Mouse (Mus musculus) kidney, postnatal 0 days (tissue): ENCODE results near the gene Fam241b. TPM values are rescaled to one million over a fixed set of nuclear protein-coding genes. Genes with fewer than 3 reads are reported as not detected.
A peak's percentile ranks its signal among the peaks of the same experiment; 100 is the strongest.

ENCODE experiments used
- ATAC-seq: fragments of 200-750 bp; cut with Nextera tagmentation; replicated peaks from 2 replicates; pipeline ENCODE4 v1.8.0; 2017; ENCODE audit warnings: low read depth, moderate number of reproducible peaks, moderate TSS enrichment, moderate library complexity; ENCODE audit not compliant: low FRiP score
- DNase-seq: peaks from one replicate; pipeline ENCODE4 v3.0.0-alpha.2; 2016; ENCODE audit warnings: low spot score
- H3K27ac ChIP-seq: fragments of 300-500 bp; sonication (generic); 2 replicates; pipeline ENCODE4 v1.5.1; 2014; ENCODE audit warnings: mild to moderate bottlenecking
- H3K27me3 ChIP-seq: fragments of 300-500 bp; sonication (generic); 2 replicates; pipeline ENCODE4 v1.6.1; 2014; ENCODE audit warnings: low read length, mixed read lengths; ENCODE audit not compliant: insufficient read depth
- H3K36me3 ChIP-seq: fragments of 300-500 bp; sonication (generic); 2 replicates; pipeline ENCODE4 v1.6.1; 2014; ENCODE audit warnings: low read length, mixed read lengths; ENCODE audit not compliant: insufficient read depth
- H3K4me1 ChIP-seq: fragments of 300-500 bp; sonication (generic); replicated peaks from 2 replicates; pipeline ENCODE4 v1.6.1; 2014; ENCODE audit warnings: antibody characterized with exemption, low read length, mixed read lengths; ENCODE audit not compliant: insufficient read depth
- H3K4me2 ChIP-seq: fragments of 300-500 bp; sonication (generic); 2 replicates; pipeline ENCODE4 v1.6.1; 2014; ENCODE audit warnings: mild to moderate bottlenecking, low read length, moderate library complexity, mixed read lengths
- H3K4me3 ChIP-seq: fragments of 300-500 bp; sonication (generic); replicated peaks from 2 replicates; pipeline ENCODE4 v1.5.1; 2014; ENCODE audit warnings: low read depth, low read length
- H3K9ac ChIP-seq: fragments of 300-500 bp; sonication (generic); 2 replicates; pipeline ENCODE4 v1.6.1; 2014; ENCODE audit warnings: low read depth, low read length
- H3K9me3 ChIP-seq: fragments of 300-500 bp; sonication (generic); replicated peaks from 2 replicates; pipeline ENCODE4 v1.6.1; 2016; ENCODE audit warnings: low read length, inconsistent platforms, mixed read lengths
- CTCF ChIP-seq: IDR thresholded peaks from 2 replicates; pipeline ENCODE4 v1.5.1; 2016; ENCODE audit warnings: antibody characterized with exemption, low read depth, mild to moderate bottlenecking, moderate library complexity
- WGBS: fragments of 180-500 bp; shearing (Covaris S2); extraction: QIAGEN DNeasy Blood & Tissue Kit; methylation state at CpG from one replicate; pipeline ENCODE4 v1.1.7; 2014; 5-methylcytosine and 5-hydroxymethylcytosine counted together
- polyA plus RNA-seq: library from polyadenylated mRNA; unstranded; fragments of >200 nt; fragmentation: Nextera tagmentation; extraction: Ambion mirVana; gene quantifications from 2 replicates; pipeline ENCODE4 v1.2.1, GENCODE M21; 2015

Gene Fam241b
- 19.0 and 19.2 TPM in 2 replicates for polyA plus RNA-seq

DNA sequence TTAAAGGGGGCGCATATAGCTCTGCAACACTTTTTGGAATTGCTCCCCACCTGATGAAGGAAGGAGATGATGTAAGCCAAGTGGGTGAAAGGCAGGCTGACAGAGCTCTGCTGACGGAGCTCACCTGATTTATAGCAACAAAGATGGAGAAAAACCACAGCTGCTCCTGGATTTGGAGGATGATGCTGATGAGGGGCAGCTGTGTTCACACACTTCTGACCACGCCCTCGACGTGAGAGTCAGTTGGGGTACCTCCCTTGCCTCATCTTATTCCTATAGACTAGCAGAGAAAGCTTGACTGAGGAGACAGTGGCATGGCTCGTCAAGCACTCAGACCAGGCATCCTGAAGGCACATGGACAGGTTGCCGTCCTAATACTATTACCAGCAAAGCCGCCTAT, at the start of gene Fam241b:
TSS of gene Fam241b (minus strand) at position 101 of the 400 bp plus-strand sequence.
- WGBS: 60% methylated on average over 8 of the region's 8 CpGs
- no peaks in the 10 kb centered on the region for H3K9me3 ChIP-seq
- H3K4me1 ChIP-seq: no peaks in the 10 kb centered on the region
- no peak within 1 kb of the TSS for H3K4me2 ChIP-seq
- no peaks in the 10 kb centered on the region for H3K27me3 ChIP-seq
- no peak within 1 kb of the TSS for H3K9ac ChIP-seq
- DNase-seq: no peak
- TF ChIP-seq CTCF: no peak
- no peak within 1 kb of the TSS for H3K4me3 ChIP-seq
- ATAC-seq: no peak
- H3K27ac ChIP-seq: no peak within 1 kb of the TSS
- no peaks in the 10 kb centered on the region for H3K36me3 ChIP-seq

DNA sequence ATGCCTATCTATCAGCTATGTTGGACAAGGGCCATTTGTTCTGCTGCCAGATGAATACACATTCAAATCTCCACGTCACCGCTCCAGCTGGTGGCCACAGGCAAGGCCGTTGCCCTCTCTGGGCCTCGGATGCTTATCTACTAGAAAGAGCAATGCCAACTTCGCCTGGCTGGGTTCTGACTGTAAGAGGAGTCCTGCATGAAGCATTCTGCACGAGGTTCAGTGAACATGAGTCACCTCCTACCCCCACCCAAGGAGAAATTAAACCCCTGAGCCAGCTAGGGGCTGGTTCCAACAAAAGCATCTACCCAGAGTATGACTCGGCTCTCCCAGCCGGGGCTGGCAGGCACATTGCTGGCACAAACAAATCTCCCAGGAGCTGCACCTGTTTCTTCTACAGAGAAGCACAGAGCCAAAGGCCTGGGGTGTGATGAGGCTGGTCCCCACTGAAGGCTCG, 49.0 kb upstream of the Fam241b start:
- Histone ChIP-seq H3K4me3 (no peak overlapping the region), H3K9me3 (no peaks in the 10 kb centered on the region), H3K27ac (peak overlapping the region; percentile 62), H3K4me1 (no peaks in the 10 kb centered on the region), H3K4me2 (no peak overlapping the region), H3K27me3 (no peaks in the 10 kb centered on the region), H3K36me3 (no peaks in the 10 kb centered on the region), H3K9ac (no peak overlapping the region)
- peak; percentile 47 for ATAC-seq
- peak; percentile 74 for DNase-seq
- 40% methylated on average over 9 of the region's 9 CpGs for WGBS
- no peak for TF ChIP-seq CTCF

DNA sequence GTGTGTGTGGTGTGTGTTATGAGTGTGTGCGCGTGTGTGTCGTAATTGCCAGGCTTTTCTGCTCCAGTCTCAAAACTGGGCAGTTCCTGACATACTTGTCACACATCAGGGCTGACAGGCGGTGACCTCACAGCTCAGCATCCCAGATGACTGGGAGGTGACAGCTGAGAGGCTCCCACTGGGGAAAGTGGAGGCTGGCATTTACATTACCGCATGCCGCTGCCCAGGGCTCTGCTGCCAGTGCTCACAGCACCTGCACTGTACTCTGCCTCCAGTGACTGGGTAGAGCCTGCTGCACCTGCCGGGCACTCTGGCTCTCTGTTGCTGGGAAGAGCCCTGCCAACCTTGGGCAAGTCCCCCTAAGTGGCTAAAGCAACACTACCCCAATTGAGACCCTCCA, 47.1 kb upstream of the Fam241b start:
- Histone ChIP-seq H3K27ac (no peak overlapping the region), H3K9me3 (no peaks in the 10 kb centered on the region), H3K36me3 (no peaks in the 10 kb centered on the region), H3K27me3 (no peaks in the 10 kb centered on the region), H3K9ac (no peak overlapping the region), H3K4me3 (no peak overlapping the region), H3K4me2 (no peak overlapping the region), H3K4me1 (no peaks in the 10 kb centered on the region)
- no peak for TF ChIP-seq CTCF
- ATAC-seq: no peak
- WGBS: 84% methylated on average over 7 of the region's 7 CpGs
- DNase-seq: no peak

DNA sequence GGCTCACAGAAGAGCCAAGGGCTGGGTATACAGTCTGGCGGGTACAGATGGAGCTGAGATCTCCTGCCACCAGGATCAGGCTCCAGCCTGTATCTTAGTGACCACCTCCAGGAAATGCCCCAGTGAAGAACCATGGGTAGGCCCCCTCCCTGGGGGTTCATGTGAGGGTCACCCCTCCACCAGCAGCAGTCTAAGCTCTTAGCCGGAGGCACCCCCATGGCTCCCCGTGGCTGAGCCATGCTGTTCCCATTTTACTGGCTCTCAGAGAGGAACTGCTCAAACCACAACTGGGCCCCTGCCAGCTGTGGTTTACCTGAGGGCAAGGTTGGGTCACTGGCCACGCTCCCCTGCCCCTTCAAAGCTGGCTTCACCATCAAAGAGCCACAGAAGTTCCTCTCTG, 46.2 kb upstream of the Fam241b start:
- H3K9me3 ChIP-seq: no peaks in the 10 kb centered on the region
- WGBS: 70% methylated on average over 4 of the region's 4 CpGs
- no peak for DNase-seq
- H3K27me3 ChIP-seq: no peaks in the 10 kb centered on the region
- H3K4me3 ChIP-seq: no peak overlapping the region
- no peak overlapping the region for H3K4me2 ChIP-seq
- H3K4me1 ChIP-seq: no peaks in the 10 kb centered on the region
- H3K36me3 ChIP-seq: no peaks in the 10 kb centered on the region
- no peak overlapping the region for H3K9ac ChIP-seq
- ATAC-seq: peak; percentile 50; the same call in 1 of the 2 replicates
- TF ChIP-seq CTCF: no peak
- H3K27ac ChIP-seq: peak overlapping the region; percentile 27; the same call in 1 of the 2 replicates

DNA sequence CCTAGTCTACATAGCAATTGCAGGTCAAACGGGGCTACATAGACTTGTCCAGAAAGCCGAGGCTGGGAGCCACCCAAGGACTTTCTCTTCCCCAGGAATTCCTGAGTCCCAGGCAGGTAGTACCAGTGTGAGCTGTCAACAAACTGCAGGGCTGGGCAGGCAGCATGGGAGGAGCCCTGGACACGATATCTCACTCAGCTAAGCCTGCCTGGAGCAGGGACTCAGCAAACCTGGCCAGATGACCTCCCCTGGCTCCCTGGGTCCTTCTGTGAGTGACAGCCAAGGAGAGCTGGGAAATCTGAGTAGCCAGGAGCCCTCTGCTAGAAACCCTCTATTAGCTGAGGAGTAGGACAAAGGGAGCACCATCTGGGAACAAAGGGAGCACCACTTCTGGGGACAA, 45.6 kb upstream of the Fam241b start:
- 63% methylated on average over 3 of the region's 3 CpGs for WGBS
- H3K36me3 ChIP-seq: no peaks in the 10 kb centered on the region
- ATAC-seq (no peak), DNase-seq (no peak)
- no peak overlapping the region for H3K9ac ChIP-seq
- TF ChIP-seq CTCF: no peak
- H3K27ac ChIP-seq: 0 out of 2 replicates have a peak overlapping the region, but pooled peaks have one; percentile 27
- no peaks in the 10 kb centered on the region for H3K9me3 ChIP-seq
- no peak overlapping the region for H3K4me2 ChIP-seq
- H3K4me1 ChIP-seq: no peaks in the 10 kb centered on the region
- no peak overlapping the region for H3K4me3 ChIP-seq
- H3K27me3 ChIP-seq: no peaks in the 10 kb centered on the region

DNA sequence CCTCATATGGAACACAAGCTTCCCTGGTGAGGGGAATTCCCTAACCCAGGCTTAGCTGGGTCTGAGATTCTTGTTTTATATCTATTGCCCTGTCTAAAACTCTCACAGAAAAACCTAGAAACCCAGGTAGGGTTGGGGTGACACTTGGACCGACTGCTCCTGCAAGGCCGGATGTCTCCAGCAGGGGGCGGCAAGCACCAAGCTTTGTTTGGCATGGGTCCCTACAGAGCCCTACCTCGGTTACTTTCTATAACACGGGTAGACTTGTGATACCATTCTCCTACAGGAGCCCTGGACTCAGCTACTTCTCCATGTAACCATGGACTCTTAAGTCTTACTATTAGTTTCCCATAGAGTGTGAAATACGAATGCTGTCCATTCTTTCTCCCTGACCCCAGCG, 43.2 kb upstream of the Fam241b start:
- ATAC-seq (peak; percentile 40; the same call in 1 of the 2 replicates), DNase-seq (peak; percentile 84)
- TF ChIP-seq CTCF: peak; percentile 97
- Histone ChIP-seq H3K4me2 (no peak overlapping the region), H3K27me3 (no peaks in the 10 kb centered on the region), H3K9ac (no peak overlapping the region), H3K4me1 (no peaks in the 10 kb centered on the region), H3K36me3 (no peaks in the 10 kb centered on the region), H3K9me3 (no peaks in the 10 kb centered on the region), H3K4me3 (no peak overlapping the region), H3K27ac (no peak overlapping the region)
- 21% methylated on average over 7 of the region's 7 CpGs for WGBS

DNA sequence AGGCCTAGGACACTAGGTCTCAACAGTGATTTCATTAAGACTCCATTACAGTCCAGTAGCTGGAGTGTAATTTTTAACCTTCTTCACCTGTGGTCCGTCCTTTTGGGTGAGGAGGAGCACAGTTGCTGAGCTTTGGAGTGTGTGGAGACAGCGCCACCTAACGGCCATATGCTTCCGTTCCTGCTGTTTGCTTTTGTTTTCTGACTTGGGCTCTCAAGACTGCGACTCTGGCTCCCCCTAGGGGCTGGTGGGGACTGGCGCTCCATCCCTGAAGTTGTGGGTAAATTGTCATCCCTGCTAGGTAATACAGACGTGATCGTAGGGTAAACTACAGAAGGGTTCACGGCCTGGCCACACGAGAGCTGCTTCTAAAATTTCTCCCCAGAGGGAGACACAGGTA, 39.3 kb upstream of the Fam241b start:
- Histone ChIP-seq H3K27me3 (no peaks in the 10 kb centered on the region), H3K4me3 (no peak overlapping the region), H3K9ac (no peak overlapping the region), H3K9me3 (no peaks in the 10 kb centered on the region), H3K27ac (no peak overlapping the region), H3K4me1 (no peaks in the 10 kb centered on the region), H3K4me2 (no peak overlapping the region), H3K36me3 (no peaks in the 10 kb centered on the region)
- under 1% methylated on average over 10 of the region's 10 CpGs for WGBS
- DNase-seq: peak; percentile 97
- peak; percentile 100 for TF ChIP-seq CTCF
- ATAC-seq: peak; percentile 18; the same call in 1 of the 2 replicates
